Mouse (Mus musculus): ENCODE data around the gene Zzef1. TPM values are rescaled to one million over a fixed set of nuclear protein-coding genes. Genes with fewer than 3 reads are reported as not detected.

Gene Zzef1
- polyA plus RNA-seq (2012; rRNA removed): 20.3 and 21.7 TPM in 2 replicates

GRCm38 (mm10) chr11:72795455-72796295 is at the start of gene Zzef1, which contains the start of gene Cyb5d2:
TSS of gene Zzef1 (plus strand) at chr11:72796226.
TSS of gene Cyb5d2 (minus strand) at chr11:72796142.

DNA sequence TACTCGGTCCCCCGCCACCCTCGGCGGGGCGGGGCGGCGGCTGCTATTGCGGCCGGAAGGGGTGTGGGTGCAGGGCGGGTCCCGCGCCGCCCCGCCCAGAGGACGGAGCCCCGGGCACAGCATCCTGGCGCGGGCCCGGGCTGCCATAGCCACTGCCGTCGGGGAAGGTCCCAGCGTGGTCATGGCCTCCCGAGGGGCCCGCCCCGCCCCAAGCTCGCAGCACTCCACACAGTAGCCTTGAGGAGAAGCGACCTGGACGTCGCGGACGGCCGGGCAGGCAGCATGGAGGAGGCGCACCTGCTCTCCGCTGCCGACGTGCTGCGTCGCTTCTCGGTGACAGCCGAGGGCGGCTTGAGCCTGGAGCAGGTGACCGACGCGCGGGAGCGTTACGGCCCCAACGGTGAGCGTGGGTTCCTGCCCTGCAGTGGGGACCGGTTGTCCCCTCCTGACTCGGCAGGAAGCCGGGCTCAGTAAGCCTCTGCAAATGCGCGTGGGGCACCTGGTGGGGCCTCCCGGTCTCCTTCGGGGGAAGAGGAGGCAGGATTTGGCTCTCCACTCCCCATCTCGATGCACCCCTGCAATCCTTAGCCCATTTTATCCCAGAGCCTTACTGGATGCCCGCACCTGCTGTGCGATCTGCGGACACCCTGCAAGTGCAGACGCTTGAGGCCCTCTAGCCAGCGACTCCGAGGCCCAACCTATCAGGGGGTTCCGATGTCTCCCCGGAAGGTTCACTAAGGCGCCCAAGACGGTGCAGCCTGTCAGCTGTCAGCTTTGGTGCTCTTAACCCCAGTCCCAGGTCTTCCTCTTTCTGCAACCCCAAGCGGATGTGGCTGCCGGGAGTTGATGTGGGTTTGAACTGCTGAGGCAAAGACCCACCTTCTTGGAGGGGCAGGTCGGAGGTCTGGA is 165.3 kb downstream of the Zzef1 start, which contains the start of gene Atp2a3:
Gene Atp2a3, plus strand, starts transcription at position 98 of the 909 bp plus-strand sequence.

Other genes starting within 250 kb of the Zzef1 start
- gene Spns3, start 245.7 kb upstream of the Zzef1 start, polyA plus RNA-seq (2012; rRNA removed): 1.4 TPM in 2 replicates
- 9.4 and 15.2 TPM in 2 replicates for gene Ube2g1, start 188.9 kb upstream of the Zzef1 start, polyA plus RNA-seq (2012; rRNA removed)
- 27.6 and 32.0 TPM in 2 replicates for gene Ankfy1, start 106.2 kb upstream of the Zzef1 start, polyA plus RNA-seq (2012; rRNA removed)
- 5.9 and 8.3 TPM in 2 replicates for gene Cyb5d2, start 84 bp upstream of the Zzef1 start, polyA plus RNA-seq (2012; rRNA removed)
- 30.1 and 33.5 TPM in 2 replicates for gene Atp2a3, start 164.9 kb downstream of the Zzef1 start, polyA plus RNA-seq (2012; rRNA removed)
- gene P2rx1, start 202.9 kb downstream of the Zzef1 start, polyA plus RNA-seq (2012; rRNA removed): 1.3 and 1.5 TPM in 2 replicates
- 3.4 and 4.3 TPM in 2 replicates for gene Camkk1, start 222.8 kb downstream of the Zzef1 start, polyA plus RNA-seq (2012; rRNA removed)

Data from ovary, adult 2 months (tissue).